Mouse (Mus musculus): Measurements from ENCODE around the gene Skiv2l. TPM values are rescaled to one million over a fixed set of nuclear protein-coding genes. Genes with fewer than 3 reads are reported as not detected.
A peak's percentile ranks its signal among the peaks of the same experiment; 100 is the strongest.

Gene Skiv2l
- polyA plus RNA-seq, 1 experiment, result 209 TPM

- DNase-seq, result no peak
- peaks cover 11% of the 10 kb centered on the region for H3K4me1 ChIP-seq (replicated peaks; ENCODE audit: control insufficient read depth, insufficient read depth, low read length)
- H3K27ac ChIP-seq (ENCODE audit: control insufficient read depth, insufficient read depth, low read length), result no peak overlapping the region
- H3K27me3 ChIP-seq (ENCODE audit: control insufficient read depth, insufficient read depth, low read length), result no peaks in the 10 kb centered on the region
- TF ChIP-seq CTCF (IDR thresholded peaks at IDR 0.05; ENCODE audit: borderline replicate concordance, control insufficient read depth, extremely low read depth, insufficient read depth, low read length, poor library complexity) (no peak), POLR2A (IDR thresholded peaks at IDR 0.05; ENCODE audit: control insufficient read depth, extremely low read depth, insufficient read depth, low read length, poor library complexity) (no peak)
- 98% methylated on average over 7 of the region's 7 CpGs for WGBS
- H3K4me3 ChIP-seq (ENCODE audit: control insufficient read depth, insufficient read depth, low read length), result no peak overlapping the region
- peaks cover 20% of the 10 kb centered on the region for H3K36me3 ChIP-seq (ENCODE audit: control insufficient read depth, insufficient read depth, low read length)
Observed at GRCm38 (mm10) chr17:34847615-34848014, 2.4 kb downstream of the Skiv2l start.

GRCm38 (mm10) chr17:34847192-34847591, 2.8 kb downstream of the Skiv2l start:
- no peak for DNase-seq
- no peak overlapping the region for H3K4me3 ChIP-seq (ENCODE audit: control insufficient read depth, insufficient read depth, low read length)
- WGBS, result over 99% methylated on average over 6 of the region's 6 CpGs

GRCm38 (mm10) chr17:34844884-34845283, 5.1 kb downstream of the Skiv2l start:
- TF ChIP-seq CTCF (IDR thresholded peaks at IDR 0.05; ENCODE audit: borderline replicate concordance, control insufficient read depth, extremely low read depth, insufficient read depth, low read length, poor library complexity) (no peak), POLR2A (IDR thresholded peaks at IDR 0.05; ENCODE audit: control insufficient read depth, extremely low read depth, insufficient read depth, low read length, poor library complexity) (no peak)
- peaks cover 4% of the 10 kb centered on the region for H3K4me1 ChIP-seq (replicated peaks; ENCODE audit: control insufficient read depth, insufficient read depth, low read length)
- H3K27me3 ChIP-seq (ENCODE audit: control insufficient read depth, insufficient read depth, low read length), result no peaks in the 10 kb centered on the region
- H3K27ac ChIP-seq (ENCODE audit: control insufficient read depth, insufficient read depth, low read length), result no peak overlapping the region
- peaks cover 32% of the 10 kb centered on the region for H3K36me3 ChIP-seq (ENCODE audit: control insufficient read depth, insufficient read depth, low read length)
- no peak for DNase-seq
- H3K4me3 ChIP-seq (ENCODE audit: control insufficient read depth, insufficient read depth, low read length), result no peak overlapping the region
- WGBS, result 95% methylated on average over 13 of the region's 13 CpGs

More at GRCm38 (mm10) chr17:34847192-34847591, 2.8 kb downstream of the Skiv2l start:
- peaks cover 11% of the 10 kb centered on the region for H3K4me1 ChIP-seq (replicated peaks; ENCODE audit: control insufficient read depth, insufficient read depth, low read length)
- peaks cover 23% of the 10 kb centered on the region for H3K36me3 ChIP-seq (ENCODE audit: control insufficient read depth, insufficient read depth, low read length)
- H3K27me3 ChIP-seq (ENCODE audit: control insufficient read depth, insufficient read depth, low read length), result no peaks in the 10 kb centered on the region
- TF ChIP-seq POLR2A (IDR thresholded peaks at IDR 0.05; ENCODE audit: control insufficient read depth, extremely low read depth, insufficient read depth, low read length, poor library complexity), result no peak
- no peak for TF ChIP-seq CTCF (IDR thresholded peaks at IDR 0.05; ENCODE audit: borderline replicate concordance, control insufficient read depth, extremely low read depth, insufficient read depth, low read length, poor library complexity)
- H3K27ac ChIP-seq (ENCODE audit: control insufficient read depth, insufficient read depth, low read length), result no peak overlapping the region

- no peak for DNase-seq
- peaks cover 34% of the 10 kb centered on the region for H3K36me3 ChIP-seq (ENCODE audit: control insufficient read depth, insufficient read depth, low read length)
- TF ChIP-seq POLR2A (IDR thresholded peaks at IDR 0.05; ENCODE audit: control insufficient read depth, extremely low read depth, insufficient read depth, low read length, poor library complexity), result no peak
- no peak for TF ChIP-seq CTCF (IDR thresholded peaks at IDR 0.05; ENCODE audit: borderline replicate concordance, control insufficient read depth, extremely low read depth, insufficient read depth, low read length, poor library complexity)
- 91% methylated on average over 6 of the region's 6 CpGs for WGBS
- no peak overlapping the region for H3K27ac ChIP-seq (ENCODE audit: control insufficient read depth, insufficient read depth, low read length)
- no peak overlapping the region for H3K4me3 ChIP-seq (ENCODE audit: control insufficient read depth, insufficient read depth, low read length)
- no peaks in the 10 kb centered on the region for H3K27me3 ChIP-seq (ENCODE audit: control insufficient read depth, insufficient read depth, low read length)
- peaks cover 15% of the 10 kb centered on the region for H3K4me1 ChIP-seq (replicated peaks; ENCODE audit: control insufficient read depth, insufficient read depth, low read length)
Observed at GRCm38 (mm10) chr17:34840736-34841307, 9.2 kb downstream of the Skiv2l start.

- TF ChIP-seq POLR2A (IDR thresholded peaks at IDR 0.05; ENCODE audit: control insufficient read depth, extremely low read depth, insufficient read depth, low read length, poor library complexity) (no peak), CTCF (IDR thresholded peaks at IDR 0.05; ENCODE audit: borderline replicate concordance, control insufficient read depth, extremely low read depth, insufficient read depth, low read length, poor library complexity) (no peak)
- H3K4me3 ChIP-seq (ENCODE audit: control insufficient read depth, insufficient read depth, low read length), result no peak overlapping the region
- H3K27me3 ChIP-seq (ENCODE audit: control insufficient read depth, insufficient read depth, low read length), result no peaks in the 10 kb centered on the region
- DNase-seq, result no peak
- 93% methylated on average over 7 of the region's 7 CpGs for WGBS
- no peak overlapping the region for H3K27ac ChIP-seq (ENCODE audit: control insufficient read depth, insufficient read depth, low read length)
- peaks cover 21% of the 10 kb centered on the region for H3K36me3 ChIP-seq (ENCODE audit: control insufficient read depth, insufficient read depth, low read length)
- peaks cover 15% of the 10 kb centered on the region for H3K4me1 ChIP-seq (replicated peaks; ENCODE audit: control insufficient read depth, insufficient read depth, low read length)
Observed at GRCm38 (mm10) chr17:34838785-34839184, 11.2 kb downstream of the Skiv2l start.

- Histone ChIP-seq H3K27me3 (ENCODE audit: control insufficient read depth, insufficient read depth, low read length) (no peaks in the 10 kb centered on the region), H3K27ac (ENCODE audit: control insufficient read depth, insufficient read depth, low read length) (no peak overlapping the region), H3K4me3 (ENCODE audit: control insufficient read depth, insufficient read depth, low read length) (peak overlapping the region; percentile 51), H3K4me1 (replicated peaks; ENCODE audit: control insufficient read depth, insufficient read depth, low read length) (peaks cover 15% of the 10 kb centered on the region), H3K36me3 (ENCODE audit: control insufficient read depth, insufficient read depth, low read length) (peaks cover 15% of the 10 kb centered on the region)
- TF ChIP-seq POLR2A (IDR thresholded peaks at IDR 0.05; ENCODE audit: control insufficient read depth, extremely low read depth, insufficient read depth, low read length, poor library complexity) (no peak), CTCF (IDR thresholded peaks at IDR 0.05; ENCODE audit: borderline replicate concordance, control insufficient read depth, extremely low read depth, insufficient read depth, low read length, poor library complexity) (no peak)
- WGBS, result 46% methylated on average over 43 of the region's 43 CpGs
- peak; percentile 18 for DNase-seq
Observed at GRCm38 (mm10) chr17:34837464-34838324, 12.3 kb downstream of the Skiv2l start.
